Mouse (Mus musculus): ENCODE data around the gene Cmss1.

DNA sequence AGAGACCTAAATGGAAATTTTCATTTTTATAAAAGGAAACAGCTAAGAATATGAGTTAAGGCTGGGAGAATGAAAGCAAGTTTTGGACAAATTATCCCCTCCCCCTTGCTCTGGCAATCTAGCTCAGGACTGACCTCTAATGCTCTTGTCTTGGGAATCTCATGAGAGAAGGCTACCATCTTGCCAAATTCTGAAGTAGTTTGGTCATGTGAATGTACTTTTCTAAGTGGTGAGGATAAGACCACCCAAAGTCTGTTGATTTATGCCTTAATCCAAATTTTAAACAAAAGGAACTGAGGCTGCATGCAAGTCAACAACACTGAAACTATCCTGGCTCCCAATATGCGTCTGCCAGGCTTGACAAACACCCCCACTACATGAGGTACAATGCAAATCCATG lies 98.3 kb downstream of the Cmss1 start:
- no peak for TF ChIP-seq CTCF (IDR thresholded peaks at IDR 0.05; ENCODE audit: extremely low read depth, insufficient read depth, insufficient read length, insufficient replicate concordance)
- TF ChIP-seq POLR2A (IDR thresholded peaks at IDR 0.05; ENCODE audit: low read depth, low read length) = no peak
